Mouse (Mus musculus) hindbrain, embryonic 14.5 days (tissue): Measurements from ENCODE around the gene Wdr17. TPM values are rescaled to one million over a fixed set of nuclear protein-coding genes. Genes with fewer than 3 reads are reported as not detected.

Experiments used
- ATAC-seq: fragments of 200-750 bp; cut with Nextera tagmentation; 2 replicates; pipeline ENCODE4 v1.8.0; 2017; ENCODE audit warnings: moderate number of reproducible peaks, mild to moderate bottlenecking, moderate TSS enrichment, moderate library complexity; ENCODE audit not compliant: low FRiP score
- DNase-seq: peaks from one replicate; pipeline ENCODE4 v3.0.0-alpha.2; 2015; ENCODE audit warnings: low spot score
- H3K27ac ChIP-seq: fragments of 300-500 bp; sonication (generic); 2 replicates; pipeline ENCODE4 v1.5.1; 2014; ENCODE audit warnings: mild to moderate bottlenecking, moderate library complexity
- H3K27me3 ChIP-seq: fragments of 300-500 bp; sonication (generic); 2 replicates; pipeline ENCODE4 v1.6.1; 2014; ENCODE audit warnings: mild to moderate bottlenecking, low read length, mixed read lengths; ENCODE audit not compliant: control insufficient read depth, insufficient read depth
- H3K36me3 ChIP-seq: fragments of 300-500 bp; sonication (generic); replicated peaks from 2 replicates; pipeline ENCODE4 v1.6.1; 2014; ENCODE audit not compliant: control insufficient read depth, insufficient read depth
- H3K4me1 ChIP-seq: fragments of 300-500 bp; sonication (generic); replicated peaks from 2 replicates; pipeline ENCODE4 v1.6.1; 2014; ENCODE audit warnings: antibody characterized with exemption, low read length, mixed read lengths; ENCODE audit not compliant: control insufficient read depth, insufficient read depth
- H3K4me2 ChIP-seq: fragments of 300-500 bp; sonication (generic); replicated peaks from 2 replicates; pipeline ENCODE4 v1.6.1; 2014; ENCODE audit warnings: mild to moderate bottlenecking, moderate library complexity
- H3K4me3 ChIP-seq: fragments of 300-500 bp; sonication (generic); replicated peaks from 2 replicates; pipeline ENCODE4 v1.5.1; 2014; ENCODE audit warnings: mild to moderate bottlenecking, low read length
- H3K9ac ChIP-seq: fragments of 300-500 bp; sonication (generic); 2 replicates; pipeline ENCODE4 v1.6.1; 2014
- H3K9me3 ChIP-seq: fragments of 300-500 bp; sonication (generic); 2 replicates; pipeline ENCODE4 v1.6.1; 2016; ENCODE audit warnings: low read length; ENCODE audit not compliant: control insufficient read depth
- WGBS: fragments of 180-500 bp; shearing (Covaris S2); extraction: QIAGEN DNeasy Blood & Tissue Kit; methylation state at CpG from one replicate; pipeline ENCODE4 v1.1.7; 2014; 5-methylcytosine and 5-hydroxymethylcytosine counted together
- polyA plus RNA-seq: library from polyadenylated mRNA; unstranded; fragments of >200 nt; fragmentation: Nextera tagmentation; extraction: Ambion mirVana; gene quantifications from 2 replicates; pipeline ENCODE4 v1.2.1, GENCODE M21; 2014

The Wdr17 gene
- 13.4 and 16.8 TPM in 2 replicates for polyA plus RNA-seq

DNA sequence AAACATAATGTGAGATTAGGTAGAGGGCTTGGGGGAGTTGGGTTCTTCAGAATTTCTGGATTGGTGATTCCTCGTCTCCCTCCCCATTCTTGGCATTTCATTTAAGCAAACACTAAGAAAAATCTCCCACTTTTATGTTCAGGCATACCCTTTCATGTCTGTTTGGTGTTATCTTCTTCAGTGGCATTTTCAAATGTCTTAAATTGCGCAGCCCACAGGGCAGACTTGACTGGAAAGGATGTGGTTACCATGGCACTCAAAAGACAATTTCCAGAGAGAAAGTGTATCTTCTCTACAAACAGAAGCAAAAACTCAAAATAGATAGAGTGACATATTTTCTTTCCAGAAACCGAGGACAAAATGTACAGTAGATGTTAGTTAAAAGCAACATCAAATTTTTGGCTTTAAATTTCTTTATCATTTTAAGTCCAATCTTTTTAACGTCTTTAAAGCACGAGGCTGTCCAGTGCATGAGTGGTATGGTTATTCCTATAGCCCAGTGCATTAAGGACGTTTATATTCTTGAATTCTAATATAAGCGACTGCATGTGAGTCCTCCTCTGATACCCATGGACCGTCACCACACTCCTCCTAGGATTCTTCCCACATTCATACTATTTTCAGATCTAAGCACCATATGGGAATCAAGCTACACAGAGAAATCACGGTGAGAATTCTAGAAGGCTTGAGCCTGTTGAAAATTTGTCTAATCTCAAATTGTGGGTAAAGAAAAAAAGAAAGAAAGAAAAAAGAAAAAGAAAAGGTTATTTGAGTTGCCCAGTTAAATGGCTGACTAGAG is at the start of gene Wdr17:
TSS of gene Wdr17 (minus strand) at position 198 of the 799 bp plus-strand sequence.
- Histone ChIP-seq H3K36me3 (no peaks in the 10 kb centered on the region), H3K9ac (no peak within 1 kb of the TSS), H3K4me3 (no peak within 1 kb of the TSS), H3K27ac (no peak within 1 kb of the TSS), H3K27me3 (no peaks in the 10 kb centered on the region), H3K4me1 (no peaks in the 10 kb centered on the region), H3K9me3 (no peaks in the 10 kb centered on the region), H3K4me2 (no peak within 1 kb of the TSS)
- WGBS = 91% methylated on average over 9 of the region's 9 CpGs
- ATAC-seq (no peak), DNase-seq (no peak)

DNA sequence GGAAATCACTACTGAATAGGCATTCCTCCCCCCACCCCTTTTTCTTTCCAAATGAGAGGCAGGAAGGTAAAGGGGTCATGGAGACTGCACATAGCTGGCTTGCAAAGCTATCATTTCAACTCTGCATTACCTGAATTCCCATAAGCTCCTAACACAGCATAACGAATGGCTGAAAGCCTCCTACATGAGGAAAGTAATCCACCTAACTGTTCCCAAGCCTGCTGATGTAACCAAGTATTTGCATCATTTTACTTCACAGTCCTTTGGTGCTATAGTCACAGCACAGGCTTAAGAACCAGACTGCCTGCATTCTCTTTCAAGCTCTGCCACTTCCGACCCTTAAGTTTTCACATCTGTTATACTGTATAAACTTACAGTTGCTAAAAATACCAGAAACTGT is 45.3 kb upstream of the Wdr17 start:
- ATAC-seq (no peak), DNase-seq (no peak)
- Histone ChIP-seq H3K4me3 (no peak overlapping the region), H3K4me1 (no peaks in the 10 kb centered on the region), H3K27ac (no peak overlapping the region), H3K27me3 (no peaks in the 10 kb centered on the region), H3K9me3 (no peaks in the 10 kb centered on the region), H3K36me3 (no peaks in the 10 kb centered on the region), H3K9ac (no peak overlapping the region), H3K4me2 (no peak overlapping the region)
- 83% methylated on average over 2 of the region's 2 CpGs for WGBS

DNA sequence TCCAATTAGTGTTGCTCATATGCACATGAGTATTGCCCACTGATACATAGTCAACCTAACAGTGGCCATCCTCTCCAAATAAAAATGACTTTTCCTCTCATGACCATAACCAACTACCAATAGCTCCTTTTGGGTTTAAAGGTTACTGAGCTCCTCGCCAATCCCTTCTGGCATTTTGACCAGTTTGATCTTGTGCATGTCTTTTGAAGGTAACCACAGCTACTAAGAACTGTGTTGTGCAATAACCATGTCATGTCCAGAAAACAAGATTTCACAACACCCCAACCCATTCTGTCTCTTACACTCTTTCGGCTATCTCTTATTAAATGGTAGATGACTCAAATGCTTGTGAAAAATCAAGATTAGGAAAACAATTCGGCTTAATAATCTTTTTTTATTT is 38.0 kb upstream of the Wdr17 start:
- DNase-seq (no peak), ATAC-seq (no peak)
- Histone ChIP-seq H3K27me3 (no peaks in the 10 kb centered on the region), H3K9me3 (no peaks in the 10 kb centered on the region), H3K36me3 (no peaks in the 10 kb centered on the region), H3K9ac (no peak overlapping the region), H3K4me1 (peaks cover 7% of the 10 kb centered on the region), H3K4me2 (no peak overlapping the region), H3K4me3 (no peak overlapping the region), H3K27ac (no peak overlapping the region)
- WGBS = 91% methylated on average over 3 of the region's 3 CpGs

DNA sequence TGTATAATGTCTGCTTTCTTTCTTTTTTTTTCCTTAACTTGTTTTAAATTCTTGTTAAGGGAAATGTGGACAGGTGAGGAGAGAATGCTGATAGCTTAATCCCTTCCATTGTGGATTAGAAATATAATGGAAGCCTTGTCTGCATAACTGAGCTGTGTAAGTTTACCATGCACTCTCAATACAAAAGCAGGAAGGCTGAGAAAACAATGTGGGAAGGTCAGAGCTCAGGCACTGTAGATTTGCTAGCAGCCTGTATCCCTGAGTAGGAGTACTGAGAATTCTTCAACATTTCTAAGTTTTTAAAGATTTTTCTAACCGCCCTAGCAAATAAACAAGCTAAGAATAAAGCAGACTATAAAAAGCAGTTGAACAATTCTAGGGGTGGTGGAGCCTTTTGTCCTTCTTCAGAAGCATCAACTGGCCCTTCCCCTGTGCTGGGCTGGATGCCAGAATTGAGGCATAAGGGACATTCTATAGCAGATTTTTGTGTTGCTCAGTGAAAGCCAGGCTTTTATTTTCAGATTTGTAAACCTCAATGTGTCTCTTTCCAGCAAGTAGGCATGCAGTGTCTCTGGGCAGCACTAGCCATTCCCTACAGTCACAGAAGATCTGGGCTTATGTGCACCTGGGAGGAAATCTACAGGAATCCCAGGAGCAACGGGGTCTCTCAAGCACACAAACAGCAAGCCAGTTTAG is 35.3 kb upstream of the Wdr17 start:
- H3K27ac ChIP-seq = peak overlapping the region; percentile 49; the same call in 1 of the 2 replicates
- H3K9me3 ChIP-seq = no peaks in the 10 kb centered on the region
- no peak overlapping the region for H3K9ac ChIP-seq
- H3K36me3 ChIP-seq = no peaks in the 10 kb centered on the region
- no peak overlapping the region for H3K4me3 ChIP-seq
- peaks cover 7% of the 10 kb centered on the region for H3K4me1 ChIP-seq
- no peak overlapping the region for H3K4me2 ChIP-seq
- ATAC-seq = peak; percentile 53; the same call in 1 of the 2 replicates
- WGBS = 27% methylated on average over 2 of the region's 2 CpGs
- H3K27me3 ChIP-seq = no peaks in the 10 kb centered on the region
- peak; percentile 64 for DNase-seq

DNA sequence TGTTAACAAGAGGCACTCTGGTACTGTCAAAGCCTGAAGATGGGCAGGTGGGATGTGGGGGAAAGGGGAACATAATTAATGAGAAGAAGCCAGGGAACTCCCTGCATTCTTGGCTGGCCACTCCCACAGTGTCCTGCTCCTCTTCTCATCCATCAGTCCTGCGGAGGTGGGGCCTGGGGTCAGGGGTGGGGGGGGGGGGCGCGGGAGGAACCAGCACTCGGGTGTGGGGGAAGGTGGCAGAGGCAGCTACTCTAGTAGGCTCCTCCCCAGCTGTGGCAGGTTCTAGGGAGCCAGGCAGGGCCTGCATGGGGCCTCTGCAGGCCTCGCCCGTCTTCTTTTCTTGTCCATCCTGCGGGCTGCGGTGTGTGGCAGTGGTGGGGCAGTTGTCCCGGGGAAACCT is 30.7 kb upstream of the Wdr17 start:
- H3K9me3 ChIP-seq = no peaks in the 10 kb centered on the region
- DNase-seq (no peak), ATAC-seq (no peak)
- WGBS = 62% methylated on average over 9 of the region's 9 CpGs
- H3K9ac ChIP-seq = no peak overlapping the region
- no peak overlapping the region for H3K4me3 ChIP-seq
- H3K36me3 ChIP-seq = no peaks in the 10 kb centered on the region
- H3K27ac ChIP-seq = no peak overlapping the region
- peaks cover 6% of the 10 kb centered on the region for H3K4me1 ChIP-seq
- H3K4me2 ChIP-seq = no peak overlapping the region
- no peaks in the 10 kb centered on the region for H3K27me3 ChIP-seq

DNA sequence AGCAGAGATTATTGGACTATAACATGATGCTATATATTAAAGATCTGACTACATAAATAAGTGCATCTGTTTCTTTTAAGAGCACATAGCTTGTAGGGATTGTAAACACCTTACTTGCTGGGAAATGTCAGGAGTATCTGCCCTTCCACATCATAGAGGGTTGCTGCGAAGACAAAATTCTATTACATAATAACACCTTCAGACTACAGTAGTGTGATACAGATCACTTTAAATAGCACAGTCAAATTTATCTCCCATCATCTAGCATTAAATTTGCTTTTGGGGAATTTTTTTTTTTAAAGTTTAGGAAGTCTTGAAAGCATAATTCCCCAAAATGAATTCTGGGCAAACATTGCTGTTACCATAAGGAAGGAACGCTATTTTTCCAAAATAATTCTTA is 25.9 kb upstream of the Wdr17 start:
- 97% methylated on average over 2 of the region's 2 CpGs for WGBS
- no peak for DNase-seq
- no peaks in the 10 kb centered on the region for H3K36me3 ChIP-seq
- no peak overlapping the region for H3K9ac ChIP-seq
- H3K4me1 ChIP-seq = no peaks in the 10 kb centered on the region
- no peak for ATAC-seq
- no peaks in the 10 kb centered on the region for H3K9me3 ChIP-seq
- H3K27me3 ChIP-seq = no peaks in the 10 kb centered on the region
- H3K27ac ChIP-seq = no peak overlapping the region
- H3K4me3 ChIP-seq = no peak overlapping the region
- H3K4me2 ChIP-seq = no peak overlapping the region

DNA sequence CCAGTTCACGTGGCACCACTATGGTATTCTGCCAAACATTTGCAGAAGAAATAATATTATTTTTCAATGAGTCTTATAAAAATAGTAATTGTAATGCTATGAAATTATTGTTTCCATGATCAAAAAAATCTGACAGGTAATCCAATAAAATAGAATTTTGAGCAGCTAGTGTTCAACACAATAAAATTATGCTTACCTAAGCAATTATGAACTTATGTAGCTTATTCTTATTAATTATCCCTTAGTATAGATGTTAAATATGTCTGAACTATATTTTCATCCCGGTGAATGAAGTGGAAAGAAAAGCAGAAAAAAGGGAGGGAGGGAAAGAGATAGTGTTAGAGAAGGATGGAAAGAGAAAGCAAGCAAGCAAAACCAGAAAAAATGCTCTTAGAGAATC is 12.5 kb upstream of the Wdr17 start:
- no peak overlapping the region for H3K4me3 ChIP-seq
- H3K36me3 ChIP-seq = no peaks in the 10 kb centered on the region
- H3K9me3 ChIP-seq = no peaks in the 10 kb centered on the region
- DNase-seq (no peak), ATAC-seq (no peak)
- no peak overlapping the region for H3K4me2 ChIP-seq
- H3K27ac ChIP-seq = no peak overlapping the region
- H3K9ac ChIP-seq = no peak overlapping the region
- H3K4me1 ChIP-seq = no peaks in the 10 kb centered on the region
- WGBS = 91% methylated on average over 2 of the region's 2 CpGs
- no peaks in the 10 kb centered on the region for H3K27me3 ChIP-seq

DNA sequence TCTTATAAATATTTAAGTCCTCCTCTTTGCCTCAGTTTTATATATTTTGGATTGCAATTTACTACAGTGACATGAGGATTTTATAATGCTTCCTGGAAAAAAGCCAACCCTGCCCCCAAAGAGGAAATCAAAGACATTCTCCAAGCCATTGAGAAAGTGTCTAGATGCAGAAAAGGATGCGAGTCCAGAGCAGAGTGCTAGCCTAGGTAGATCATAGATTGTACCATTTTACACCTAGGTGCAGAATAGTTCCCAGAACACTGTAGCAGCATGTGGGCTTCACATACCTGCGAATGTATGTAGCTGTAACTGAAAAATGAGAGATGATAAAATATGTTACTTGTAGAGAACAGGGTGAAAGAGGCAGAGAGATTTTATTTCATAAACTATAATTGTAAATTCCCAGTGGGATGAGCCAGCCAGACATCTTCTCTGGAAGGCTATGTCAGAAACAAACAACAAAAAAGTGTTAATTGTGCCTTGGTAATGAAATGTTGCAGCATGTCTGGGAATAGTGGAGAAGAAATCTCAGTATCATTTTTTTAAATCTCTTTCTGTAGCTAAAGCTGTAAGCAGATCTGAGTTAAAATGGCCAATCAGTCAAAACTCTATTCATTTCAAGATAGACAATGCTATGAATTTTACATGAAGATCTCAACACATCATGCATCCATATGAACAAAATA is 7.8 kb upstream of the Wdr17 start:
- ATAC-seq (no peak), DNase-seq (no peak)
- no peaks in the 10 kb centered on the region for H3K9me3 ChIP-seq
- H3K4me3 ChIP-seq = no peak overlapping the region
- H3K27ac ChIP-seq = no peak overlapping the region
- H3K36me3 ChIP-seq = no peaks in the 10 kb centered on the region
- H3K4me1 ChIP-seq = no peaks in the 10 kb centered on the region
- no peaks in the 10 kb centered on the region for H3K27me3 ChIP-seq
- H3K4me2 ChIP-seq = no peak overlapping the region
- no peak overlapping the region for H3K9ac ChIP-seq
- WGBS = 82% methylated on average over 2 of the region's 2 CpGs

DNA sequence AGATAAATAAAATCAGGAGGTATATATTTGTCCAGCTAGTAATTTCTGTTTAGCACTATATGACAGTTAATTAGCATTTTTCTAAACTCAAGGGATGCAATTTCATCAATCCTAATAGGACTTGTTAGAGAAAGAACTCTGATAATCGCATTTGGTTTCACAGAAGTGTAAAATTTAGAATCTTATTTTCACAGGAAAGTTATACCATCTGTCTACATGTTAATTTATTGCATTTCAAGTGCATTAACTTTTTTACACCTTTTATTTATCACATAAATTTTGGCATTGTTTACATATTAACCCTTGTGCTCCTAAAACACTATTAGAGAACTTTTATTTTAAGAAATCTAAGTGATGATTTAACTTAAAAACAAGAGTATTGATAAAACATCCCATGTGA is 7.2 kb upstream of the Wdr17 start:
- WGBS = 86% methylated on average over 1 of the region's 1 CpGs
- H3K4me1 ChIP-seq = no peaks in the 10 kb centered on the region
- H3K27me3 ChIP-seq = no peaks in the 10 kb centered on the region
- H3K36me3 ChIP-seq = no peaks in the 10 kb centered on the region
- no peak overlapping the region for H3K4me2 ChIP-seq
- ATAC-seq (no peak), DNase-seq (no peak)
- no peak overlapping the region for H3K4me3 ChIP-seq
- no peaks in the 10 kb centered on the region for H3K9me3 ChIP-seq
- no peak overlapping the region for H3K27ac ChIP-seq
- no peak overlapping the region for H3K9ac ChIP-seq
